Mouse (Mus musculus) testis, adult 2 months (tissue): ENCODE results near the gene Dlgap1. TPM values are rescaled to one million over a fixed set of nuclear protein-coding genes. Genes with fewer than 3 reads are reported as not detected.
A peak's percentile ranks its signal among the peaks of the same experiment; 100 is the strongest.

Experiments
- H3K27ac ChIP-seq: fragments of 200-500 bp; 2 replicates; pipeline ENCODE4 v1.5.1; 2012; ENCODE audit warnings: low read depth, low read length; ENCODE audit not compliant: control insufficient read depth, insufficient read depth
- H3K27me3 ChIP-seq: fragments of 200-500 bp; 2 replicates; pipeline ENCODE4 v1.6.1; 2012; ENCODE audit warnings: mild to moderate bottlenecking, low read length, moderate library complexity; ENCODE audit not compliant: control insufficient read depth, insufficient read depth
- H3K36me3 ChIP-seq: fragments of 200-500 bp; 2 replicates; pipeline ENCODE4 v1.6.1; 2012; ENCODE audit warnings: mild to moderate bottlenecking, low read length; ENCODE audit not compliant: control insufficient read depth, insufficient read depth
- H3K4me1 ChIP-seq: fragments of 200-500 bp; 2 replicates; pipeline ENCODE4 v1.6.1; 2012; ENCODE audit warnings: low read length; ENCODE audit not compliant: control insufficient read depth, insufficient read depth
- H3K4me3 ChIP-seq: fragments of 200-500 bp; 2 replicates; pipeline ENCODE4 v1.5.1; 2012; ENCODE audit warnings: low read depth, mild to moderate bottlenecking, low read length, moderate library complexity, mixed read lengths; ENCODE audit not compliant: control insufficient read depth
- CTCF ChIP-seq: fragments of 200-500 bp; IDR thresholded peaks from 2 replicates; pipeline ENCODE4 v1.5.1; 2012; ENCODE audit warnings: low read depth, mild to moderate bottlenecking, inconsistent platforms, low read length, moderate library complexity; ENCODE audit not compliant: control insufficient read depth, insufficient read depth, insufficient replicate concordance
- POLR2A ChIP-seq: fragments of 200-500 bp; IDR thresholded peaks from 2 replicates; pipeline ENCODE4 v1.6.1; 2012; ENCODE audit warnings: low read depth, mild to moderate bottlenecking, inconsistent platforms, low read length, moderate library complexity; ENCODE audit not compliant: control insufficient read depth
- polyA plus RNA-seq: library from polyadenylated mRNA; depleted of rRNA; stranded (reverse); fragments of >200 nt; gene quantifications from 2 replicates; pipeline ENCODE4 v1.2.3, GENCODE M21; 2012

Dlgap1 gene
- polyA plus RNA-seq, 1 experiment: 3.5 TPM

DNA sequence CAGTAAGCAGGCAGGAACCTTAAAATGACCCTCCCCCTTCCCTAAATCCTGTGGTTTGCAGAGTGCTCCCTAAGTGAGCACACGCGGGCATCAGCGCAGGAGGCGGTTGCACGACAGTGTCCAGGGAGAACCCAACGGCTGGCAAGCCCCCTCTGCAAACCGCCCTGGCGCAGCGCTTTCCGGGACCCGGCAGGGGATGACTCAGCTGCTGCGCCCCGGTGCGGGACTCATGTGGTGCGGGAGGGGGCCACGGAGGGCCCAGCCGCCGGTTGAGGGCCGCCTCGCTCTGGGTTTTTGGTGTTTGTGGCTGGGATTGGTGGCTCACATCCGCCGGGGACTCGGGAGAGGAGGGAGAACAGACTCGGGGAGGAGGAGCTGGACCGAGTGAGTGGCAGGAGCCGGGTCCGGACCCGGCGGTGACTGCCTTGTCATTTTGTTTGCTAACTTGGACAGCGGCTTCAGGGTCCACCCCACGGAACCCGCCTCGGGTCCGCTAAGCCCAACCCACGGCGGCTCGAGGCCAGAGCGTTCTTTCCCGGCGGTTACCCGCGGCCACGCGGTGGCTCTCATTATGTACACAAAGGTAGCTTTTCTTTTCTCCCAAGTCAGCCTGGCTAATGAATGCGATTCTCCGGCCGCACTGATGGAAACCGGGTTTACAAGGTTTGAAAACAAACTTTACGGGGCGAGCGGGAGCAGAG is 884.0 kb downstream of the Dlgap1 start:
- TF ChIP-seq CTCF: no peak
- peak; percentile 68 for TF ChIP-seq POLR2A
- H3K27me3 ChIP-seq: no peaks in the 10 kb centered on the region
- H3K27ac ChIP-seq: peak overlapping the region; percentile 99
- H3K4me1 ChIP-seq: peaks cover 27% of the 10 kb centered on the region
- H3K4me3 ChIP-seq: peak overlapping the region; percentile 95
- peaks cover 4% of the 10 kb centered on the region for H3K36me3 ChIP-seq

DNA sequence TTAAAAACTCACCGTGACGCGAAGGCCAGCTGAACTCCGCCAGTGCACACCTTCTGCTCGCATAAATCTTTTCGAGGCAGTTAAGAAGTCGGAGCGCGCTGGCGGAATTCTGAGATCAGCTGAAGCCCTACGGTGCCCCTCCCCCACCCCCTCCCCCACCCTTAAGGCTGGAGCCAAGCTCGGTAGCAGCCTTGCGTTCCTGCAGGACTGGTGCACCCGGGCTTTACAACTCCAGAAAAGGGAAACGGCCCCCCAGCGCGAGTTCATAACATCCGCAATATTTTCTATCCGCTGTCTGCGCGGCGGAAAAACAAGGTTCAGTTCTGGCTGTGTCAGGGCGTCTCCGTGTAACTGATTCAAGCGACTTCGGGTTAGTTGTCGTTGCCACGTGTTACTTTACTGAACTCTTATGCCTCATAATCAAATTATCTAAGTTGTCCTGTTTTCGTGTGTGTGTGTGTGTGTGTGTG is 884.6 kb downstream of the Dlgap1 start, which contains the start of gene Tgif1:
Gene Tgif1 (minus strand): TSS at position 111 of the 470 bp plus-strand sequence.
- Histone ChIP-seq H3K27me3 (no peaks in the 10 kb centered on the region), H3K4me3 (peak within 1 kb of the TSS; percentile 95), H3K4me1 (peaks cover 23% of the 10 kb centered on the region), H3K36me3 (peaks cover 4% of the 10 kb centered on the region), H3K27ac (peak within 1 kb of the TSS; percentile 99)
- TF ChIP-seq CTCF (no peak), POLR2A (peak; percentile 29)

DNA sequence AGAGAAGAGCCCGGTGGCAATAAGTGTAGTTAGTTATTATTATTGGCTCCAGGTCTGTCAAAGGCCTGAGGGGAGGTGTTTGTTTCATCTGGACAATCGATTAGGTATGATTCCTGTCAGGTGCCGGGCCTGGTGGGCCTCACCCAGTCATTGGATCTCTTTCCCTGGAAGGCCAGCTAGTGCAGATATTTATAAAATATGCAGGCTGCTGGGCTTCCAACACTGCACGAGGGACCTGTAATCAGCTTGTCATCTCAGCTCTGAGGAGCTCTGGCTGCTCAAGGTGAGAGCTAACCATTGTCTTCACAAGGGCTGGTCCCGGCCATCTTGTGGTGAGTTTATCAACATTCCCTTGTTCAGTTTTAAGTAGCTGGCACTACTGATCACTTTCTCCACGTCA is 885.1 kb downstream of the Dlgap1 start:
- H3K4me3 ChIP-seq: peak overlapping the region; percentile 95
- peaks cover 2% of the 10 kb centered on the region for H3K36me3 ChIP-seq
- TF ChIP-seq POLR2A (no peak), CTCF (no peak)
- no peaks in the 10 kb centered on the region for H3K27me3 ChIP-seq
- H3K27ac ChIP-seq: peak overlapping the region; percentile 99
- H3K4me1 ChIP-seq: peaks cover 18% of the 10 kb centered on the region

DNA sequence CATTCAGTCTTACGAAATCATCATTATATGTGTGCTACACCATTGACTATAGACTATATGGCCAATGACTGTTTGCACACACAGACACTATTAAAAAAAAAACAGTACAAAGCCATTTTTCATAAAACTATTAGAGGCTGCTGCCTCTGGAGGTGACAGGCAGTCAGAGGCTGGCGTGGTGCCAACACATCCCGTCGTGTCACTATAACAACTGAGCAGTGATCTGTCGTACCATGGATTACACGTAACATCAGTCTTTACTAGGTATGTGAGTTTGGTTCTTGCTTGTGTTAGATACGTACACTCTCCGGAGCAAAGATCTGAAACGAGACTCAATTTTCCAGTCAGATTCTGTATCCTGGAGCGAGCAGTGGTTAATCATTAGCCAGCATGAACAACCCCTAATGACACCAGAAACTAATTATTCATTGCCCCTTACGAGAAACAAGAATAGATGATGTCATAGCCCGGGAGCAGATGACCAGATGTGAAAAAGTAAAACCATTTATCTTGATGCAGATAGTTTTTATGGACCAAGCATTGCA is 888.1 kb downstream of the Dlgap1 start:
- no peaks in the 10 kb centered on the region for H3K27me3 ChIP-seq
- H3K36me3 ChIP-seq: peaks cover 2% of the 10 kb centered on the region; the same call in 1 of the 2 replicates
- no peak overlapping the region for H3K27ac ChIP-seq
- H3K4me1 ChIP-seq: peaks cover 3% of the 10 kb centered on the region; the same call in 1 of the 2 replicates
- no peak overlapping the region for H3K4me3 ChIP-seq
- TF ChIP-seq POLR2A (no peak), CTCF (no peak)

DNA sequence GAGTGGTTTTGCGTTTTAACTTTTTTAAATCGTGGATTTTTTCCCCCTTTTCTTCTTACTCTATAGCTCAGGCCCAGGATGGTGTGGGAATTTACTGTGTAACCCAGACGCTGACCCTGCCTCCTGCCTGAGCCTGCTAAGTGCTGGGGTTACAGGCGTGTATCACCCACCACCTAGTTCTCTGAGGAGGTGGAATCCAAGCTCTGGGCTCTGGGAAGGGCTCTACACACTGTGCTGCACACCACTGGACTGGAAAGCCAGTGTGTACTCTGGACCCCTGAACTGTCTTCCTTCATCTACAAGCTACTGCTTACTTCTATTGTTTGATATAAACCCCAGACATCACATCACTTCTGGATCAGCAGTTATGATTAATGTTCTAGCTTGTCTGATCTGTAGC is 889.9 kb downstream of the Dlgap1 start:
- peaks cover 2% of the 10 kb centered on the region; the same call in 1 of the 2 replicates for H3K36me3 ChIP-seq
- H3K4me1 ChIP-seq: peaks cover 3% of the 10 kb centered on the region; the same call in 1 of the 2 replicates
- H3K4me3 ChIP-seq: no peak overlapping the region
- H3K27me3 ChIP-seq: no peaks in the 10 kb centered on the region
- TF ChIP-seq POLR2A (no peak), CTCF (no peak)
- no peak overlapping the region for H3K27ac ChIP-seq

DNA sequence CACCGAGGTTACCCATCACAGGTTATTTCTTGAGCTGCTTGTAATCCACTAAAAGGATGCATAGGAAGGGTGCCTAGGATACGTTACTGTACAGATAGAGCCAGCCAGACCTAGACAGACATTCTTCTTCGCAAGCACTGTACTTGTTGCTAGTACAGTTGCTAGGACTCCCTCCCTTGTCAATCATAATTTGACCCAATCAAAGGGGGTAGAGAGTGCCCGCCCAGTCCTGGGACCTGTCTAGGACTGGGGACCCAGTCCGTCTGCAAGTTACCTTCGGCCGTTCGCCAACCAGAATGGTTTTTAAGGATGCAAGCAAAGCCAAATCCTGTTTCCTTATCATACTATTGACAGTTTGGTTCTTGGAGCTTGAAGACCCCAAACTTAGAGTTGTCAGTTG is 895.2 kb downstream of the Dlgap1 start:
- no peaks in the 10 kb centered on the region for H3K36me3 ChIP-seq
- TF ChIP-seq CTCF (no peak), POLR2A (no peak)
- H3K4me1 ChIP-seq: no peaks in the 10 kb centered on the region
- no peaks in the 10 kb centered on the region for H3K27me3 ChIP-seq
- H3K4me3 ChIP-seq: no peak overlapping the region
- no peak overlapping the region for H3K27ac ChIP-seq

DNA sequence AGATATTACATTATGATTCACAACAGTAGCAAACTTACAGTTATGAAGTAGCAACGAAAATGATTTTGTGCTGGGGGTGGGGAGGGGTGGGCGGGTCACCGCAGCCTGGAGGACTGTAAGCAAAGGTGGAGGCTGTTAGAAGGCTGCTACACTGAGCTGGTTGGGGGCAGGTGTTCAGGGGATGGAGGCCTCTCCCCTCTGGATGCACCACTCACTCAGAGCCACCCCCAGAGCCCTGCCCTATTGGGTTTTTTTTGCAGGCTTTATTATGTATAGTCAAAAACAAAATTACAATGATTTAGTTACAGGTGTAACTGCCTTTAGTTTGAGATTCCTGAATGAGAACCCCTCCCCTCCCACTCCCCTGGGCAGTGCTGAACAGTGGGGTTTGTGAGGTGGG is 895.8 kb downstream of the Dlgap1 start:
- H3K4me1 ChIP-seq: no peaks in the 10 kb centered on the region
- H3K27me3 ChIP-seq: no peaks in the 10 kb centered on the region
- no peak overlapping the region for H3K4me3 ChIP-seq
- H3K27ac ChIP-seq: no peak overlapping the region
- no peaks in the 10 kb centered on the region for H3K36me3 ChIP-seq
- no peak for TF ChIP-seq POLR2A
- TF ChIP-seq CTCF: no peak
